Mouse (Mus musculus): Measurements from ENCODE around the gene Tshb.

Gene Tshb

DNA sequence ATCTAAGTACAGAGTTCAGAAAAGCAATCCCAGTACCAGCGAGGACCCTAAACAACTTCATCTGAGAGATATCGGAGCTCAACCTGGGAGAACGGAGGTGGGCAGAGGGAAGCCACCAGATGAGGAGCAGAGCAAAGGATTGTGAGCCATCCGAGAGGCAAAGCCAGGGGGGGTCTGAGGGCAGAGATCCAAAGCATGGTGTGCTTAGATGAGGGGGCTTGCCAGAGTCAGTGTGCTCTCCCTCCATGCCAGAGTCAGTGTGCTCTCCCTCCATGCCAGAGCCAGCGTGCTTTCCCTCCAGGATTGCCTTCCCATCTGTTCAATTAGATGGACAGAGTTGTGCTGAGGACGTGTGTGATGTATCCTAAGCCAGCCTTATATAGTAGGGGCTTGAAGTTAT, 45.4 kb downstream of the Tshb start:
- no peak for DNase-seq (ENCODE audit: low spot score)

- no peak for DNase-seq (ENCODE audit: low spot score)
These were observed 46.1 kb downstream of the Tshb start for GRCm38 (mm10) chr3:102736436-102736835.

- no peak for DNase-seq (ENCODE audit: low spot score)
These were observed 46.9 kb downstream of the Tshb start for GRCm38 (mm10) chr3:102735638-102736037.

- DNase-seq (ENCODE audit: low spot score), result peak; percentile 18
These were observed 47.4 kb downstream of the Tshb start for GRCm38 (mm10) chr3:102735031-102735558.

- peak; percentile 56 for DNase-seq (ENCODE audit: low spot score)
These were observed 48.0 kb downstream of the Tshb start, which contains the start of gene Tspan2 for GRCm38 (mm10) chr3:102734313-102735030. TSS of gene Tspan2 (plus strand) at chr3:102734529.

- no peak for DNase-seq (ENCODE audit: low spot score)
These were observed 48.6 kb downstream of the Tshb start for GRCm38 (mm10) chr3:102733936-102734312.

DNA sequence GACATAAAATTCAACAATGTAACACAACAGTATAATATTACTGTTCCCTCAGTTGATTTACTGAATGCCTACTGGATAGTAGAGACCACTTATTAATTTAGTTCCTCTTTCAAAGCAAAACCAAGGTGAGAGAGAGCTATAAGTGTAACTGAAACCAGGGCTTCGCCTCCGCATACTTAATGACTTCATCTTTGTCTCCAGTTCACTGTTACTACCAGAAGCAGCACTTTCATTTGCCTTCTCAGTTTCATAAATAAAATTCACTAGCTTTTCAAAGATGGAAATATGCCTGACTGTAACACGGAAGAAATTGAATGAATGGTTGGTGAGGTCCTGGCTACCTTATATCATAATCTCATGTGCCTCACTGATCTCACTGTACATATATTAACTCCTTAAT, 49.5 kb downstream of the Tshb start:
- no peak for DNase-seq (ENCODE audit: low spot score)

DNA sequence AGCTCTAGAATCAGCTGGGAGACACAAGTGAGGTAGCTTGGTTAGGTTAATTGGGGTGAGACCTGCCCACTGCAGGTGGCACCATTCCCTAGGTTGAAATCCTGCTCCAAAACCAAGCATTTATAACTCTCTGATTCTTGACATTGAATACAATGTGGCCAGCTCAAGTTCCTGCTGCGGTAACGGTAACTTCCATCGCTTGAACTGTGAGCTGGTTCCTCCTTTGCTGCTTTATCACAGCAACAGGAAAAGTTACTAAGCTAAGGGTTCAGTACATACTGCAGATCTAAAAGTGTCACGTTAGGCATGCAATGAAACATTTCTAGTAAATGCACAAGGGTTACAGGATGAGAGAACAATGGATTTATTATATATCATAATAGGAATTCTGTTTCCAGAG, 49.9 kb downstream of the Tshb start:
- no peak for DNase-seq (ENCODE audit: low spot score)

GRCm38 (mm10) chr3:102731112-102731511, 51.4 kb downstream of the Tshb start:
- DNase-seq (ENCODE audit: low spot score), result no peak

GRCm38 (mm10) chr3:102729416-102729815, 53.1 kb downstream of the Tshb start:
- DNase-seq (ENCODE audit: low spot score), result no peak

Measured in ovary, postnatal 14 days (tissue).